Mouse (Mus musculus) ES-E14 (cell line): ENCODE measurements around the gene Kbtbd7. TPM values are rescaled to one million over a fixed set of nuclear protein-coding genes. Genes with fewer than 3 reads are reported as not detected.
"Not testable (repeated sequence)": the region's sequence is repeated elsewhere in the genome, so short reads cannot be mapped to it uniquely, and the experiment has no call there.

Source experiments
- DNase-seq: peaks from one replicate; pipeline ENCODE4 v3.0.0-alpha.2; 2013; ENCODE audit warnings: low read depth, low spot score
- H3K27ac ChIP-seq: 2 replicates; pipeline ENCODE4 v1.5.1; 2012; ENCODE audit warnings: low read depth, mild to moderate bottlenecking, low read length, moderate library complexity, mixed read lengths; ENCODE audit not compliant: poor library complexity, insufficient read depth, severe bottlenecking
- H3K36me3 ChIP-seq: 2 replicates; pipeline ENCODE4 v1.6.1; 2012; ENCODE audit warnings: mild to moderate bottlenecking, low read length, moderate library complexity, mixed read lengths; ENCODE audit not compliant: control insufficient read depth, poor library complexity, insufficient read depth, severe bottlenecking
- H3K4me1 ChIP-seq, 2 experiments: fragments of 150-350 bp in 1 of 2; sonication (generic) in 1 of 2; 2 replicates each; pipeline ENCODE4 v1.6.1; 2012; ENCODE audit warnings: low read length in 2 of 2, mild to moderate bottlenecking in 1 of 2, mixed read lengths in 1 of 2; ENCODE audit not compliant: control insufficient read depth in 2 of 2, insufficient read depth in 2 of 2, poor library complexity in 1 of 2
- H3K4me3 ChIP-seq, 2 experiments: fragments of 150-350 bp in 1 of 2; sonication (generic) in 1 of 2; 2 replicates each; pipeline ENCODE4 v1.5.1; 2012; ENCODE audit warnings: low read length in 2 of 2, low read depth in 1 of 2, mild to moderate bottlenecking in 1 of 2, mixed read lengths in 1 of 2; ENCODE audit not compliant: insufficient read depth in 1 of 2, poor library complexity in 1 of 2, severe bottlenecking in 1 of 2
- H3K9ac ChIP-seq: 2 replicates; pipeline ENCODE4 v1.6.1; 2012; ENCODE audit warnings: low read depth, mild to moderate bottlenecking, low read length, mixed read lengths; ENCODE audit not compliant: poor library complexity, insufficient read depth, severe bottlenecking
- H3K9me3 ChIP-seq: fragments of 150-350 bp; sonication (generic); 2 replicates; pipeline ENCODE4 v1.6.1; 2012; ENCODE audit warnings: low read depth, mild to moderate bottlenecking, low read length; ENCODE audit not compliant: control insufficient read depth, insufficient read depth
- CHD2 ChIP-seq: IDR thresholded peaks from 2 replicates; pipeline ENCODE4 v1.6.1; 2014; ENCODE audit warnings: mild to moderate bottlenecking, low read depth, low read length, inconsistent platforms
- HCFC1 ChIP-seq: IDR thresholded peaks from 2 replicates; pipeline ENCODE4 v1.6.1; 2012; ENCODE audit warnings: low read length, inconsistent platforms, borderline replicate concordance; ENCODE audit not compliant: insufficient read depth
- MAFK ChIP-seq: IDR thresholded peaks from 2 replicates; pipeline ENCODE4 v1.6.1; 2014; ENCODE audit warnings: mild to moderate bottlenecking, low read depth, low read length, inconsistent platforms; ENCODE audit not compliant: insufficient read depth
- ZC3H11A ChIP-seq: IDR thresholded peaks from 2 replicates; pipeline ENCODE4 v1.6.1; 2012; ENCODE audit warnings: low read depth, mild to moderate bottlenecking, inconsistent platforms, low read length, borderline replicate concordance
- ZNF384 ChIP-seq: IDR thresholded peaks from 2 replicates; pipeline ENCODE4 v1.6.1; 2012; ENCODE audit warnings: low read depth, low read length, inconsistent platforms
- in situ Hi-C, 2 experiments: fragments of 600-800 bp; cut with MboI; formaldehyde crosslinking; loops; one replicate each; pipeline ENCODE4 v1.15.1; 2025; ENCODE audit warnings: low sequenced_read_pairs in 2 of 2, inconsistent platforms in 1 of 2; ENCODE audit not compliant: unreplicated experiment in 2 of 2
- total RNA-seq: library from RNA; depleted of rRNA; stranded (reverse); fragments of 300-350 nt; gene quantifications from 2 replicates; pipeline ENCODE4 v1.2.3, GENCODE M21; 2012

Gene Kbtbd7
- total RNA-seq, 1 experiment, result 5.6 TPM

GRCm38 (mm10) chr14:79413121-79413520, 13.2 kb upstream of the Kbtbd7 start:
- peaks cover 3% of the 10 kb centered on the region; the same call in 1 of the 2 replicates for H3K36me3 ChIP-seq
- peaks cover 0 to 2% of the 10 kb centered on the region in 2 experiments; a peak in 1 of 4 replicates for H3K4me1 ChIP-seq
- DNase-seq, result no peak
- no peak overlapping the region; the same call in 1 of the 2 replicates for H3K27ac ChIP-seq
- H3K4me3 ChIP-seq, result no peak overlapping the region
- TF ChIP-seq ZNF384 (no peak), MAFK (no peak), ZC3H11A (no peak)
- in situ Hi-C loops, result no loop called here
- H3K9me3 ChIP-seq, result no peaks in the 10 kb centered on the region
- H3K9ac ChIP-seq, result no peak overlapping the region

GRCm38 (mm10) chr14:79420083-79420685, 6.1 kb upstream of the Kbtbd7 start:
- H3K36me3 ChIP-seq, result peaks cover 3% of the 10 kb centered on the region; the same call in 1 of the 2 replicates
- H3K27ac ChIP-seq, result no peak overlapping the region
- H3K9me3 ChIP-seq, result no peaks in the 10 kb centered on the region
- H3K4me1 ChIP-seq, result peaks cover 0 to 2% of the 10 kb centered on the region in 2 experiments; a peak in 1 of 4 replicates
- in situ Hi-C loops, result no loop called here
- peak overlapping the region; percentile 10; the same call in 1 of the 2 replicates for H3K9ac ChIP-seq
- no peak overlapping the region for H3K4me3 ChIP-seq
- no peak for TF ChIP-seq MAFK
- no peak for TF ChIP-seq HCFC1
- TF ChIP-seq CHD2, result no peak
- no peak for TF ChIP-seq ZNF384
- TF ChIP-seq ZC3H11A, result no peak
- no peak for DNase-seq

GRCm38 (mm10) chr14:79426730-79427365, 537 bp downstream of the Kbtbd7 start:
- in situ Hi-C loops, H3K27ac ChIP-seq, H3K9me3 ChIP-seq, H3K36me3 ChIP-seq, DNase-seq, H3K4me1 ChIP-seq: not testable (repeated sequence)
- H3K4me3 ChIP-seq, result peak overlapping the region; percentile 55 to 63; a peak in 3 of 4 replicates
- peak overlapping the region; percentile 44 for H3K9ac ChIP-seq

- TF ChIP-seq CHD2 (no peak), MAFK (no peak), HCFC1 (no peak), ZNF384 (no peak), ZC3H11A (no peak)
- no peak overlapping the region for H3K9ac ChIP-seq
- no peak for DNase-seq
- in situ Hi-C loops, result no loop called here
- no peaks in the 10 kb centered on the region for H3K36me3 ChIP-seq
- H3K9me3 ChIP-seq, result no peaks in the 10 kb centered on the region
- no peaks in the 10 kb centered on the region for H3K4me1 ChIP-seq
- H3K4me3 ChIP-seq, result no peak overlapping the region
- no peak overlapping the region for H3K27ac ChIP-seq
These were observed 7.8 kb downstream of the Kbtbd7 start for GRCm38 (mm10) chr14:79434068-79434467.

- Histone ChIP-seq H3K27ac (no peak overlapping the region), H3K9ac (no peak overlapping the region), H3K9me3 (no peaks in the 10 kb centered on the region), H3K4me1 (no peaks in the 10 kb centered on the region), H3K36me3 (no peaks in the 10 kb centered on the region), H3K4me3 (no peak overlapping the region)
- in situ Hi-C loops, result no loop called here
- TF ChIP-seq ZNF384, result no peak
- TF ChIP-seq HCFC1, result no peak
- TF ChIP-seq ZC3H11A, result no peak
- no peak for TF ChIP-seq MAFK
- no peak for TF ChIP-seq CHD2
- no peak for DNase-seq
These were observed 14.3 kb downstream of the Kbtbd7 start for GRCm38 (mm10) chr14:79440655-79441054.
